9 mouse cellular contexts compared by ENCODE assay signal in genomic region chr6:122765298-122765956, GRCm38 (mm10). TPM values are rescaled to one million over a fixed set of nuclear protein-coding genes. Genes with fewer than 3 reads are reported as not detected.
DNase-seq lines count a peak whose midpoint lies in the region; ATAC-seq and TF ChIP-seq lines count a peak whose summit lies in the region.
"Had no signal": no experiment of that assay in that cellular context is flagged by ENCODE, and none has a peak within 500 bp of the region (broad histone marks: within the 10 kb centered on the region; RNA-seq: fewer than 3 reads in every experiment).

No protein-coding gene starts in this region.

- H3K4me2 ChIP-seq in neural tube, embryonic 11.5 days (ENCODE audit: low read depth) = peak overlapping the region; percentile 83
- peak overlapping the region; percentile 94 for H3K4me2 ChIP-seq in limb, embryonic 15.5 days
- H3K4me2 ChIP-seq in stomach, postnatal 0 days (replicated peaks; ENCODE audit: low read depth) = peak overlapping the region; percentile 70

- no peaks in the 10 kb centered on the region; the same call in none of the 2 replicates for H3K4me1 ChIP-seq in neural tube, embryonic 11.5 days (ENCODE audit: control insufficient read depth, insufficient read depth, low read length)
- H3K4me1 ChIP-seq in limb, embryonic 15.5 days = peaks cover 24% of the 10 kb centered on the region
- 0 out of 2 replicates have a peak, but pooled peaks cover 2% of the 10 kb centered on the region for H3K4me1 ChIP-seq in stomach, postnatal 0 days (replicated peaks; ENCODE audit: control insufficient read depth, insufficient read depth)

- TF ChIP-seq CTCF in stomach, postnatal 0 days (IDR thresholded peaks at IDR 0.05; ENCODE audit: low read depth) = no peak

- no peaks in the 10 kb centered on the region for H3K9me3 ChIP-seq in neural tube, embryonic 11.5 days (ENCODE audit: control insufficient read depth, low read length)
- H3K9me3 ChIP-seq in limb, embryonic 15.5 days = no peaks in the 10 kb centered on the region
- no peaks in the 10 kb centered on the region for H3K9me3 ChIP-seq in stomach, postnatal 0 days (ENCODE audit: control insufficient read depth, low read length)

- peak overlapping the region; percentile 51 for H3K4me3 ChIP-seq in neural tube, embryonic 11.5 days (ENCODE audit: low read depth, low read length)
- H3K4me3 ChIP-seq in limb, embryonic 15.5 days = peak overlapping the region; percentile 52
- H3K4me3 ChIP-seq in stomach, postnatal 0 days (ENCODE audit: low read depth, low read length) = no peak overlapping the region

- ATAC-seq in neural tube, embryonic 11.5 days (ENCODE audit: insufficient read depth, low FRiP score, low TSS enrichment) = no peak
- ATAC-seq in limb, embryonic 15.5 days (ENCODE audit: insufficient number of reproducible peaks, low FRiP score, low TSS enrichment, low read depth) = no peak
- no peak for ATAC-seq in stomach, postnatal 0 days (ENCODE audit: low FRiP score, low TSS enrichment)

- H3K27me3 ChIP-seq in neural tube, embryonic 11.5 days (ENCODE audit: control insufficient read depth, insufficient read depth, low read length) = no peaks in the 10 kb centered on the region
- no peaks in the 10 kb centered on the region for H3K27me3 ChIP-seq in limb, embryonic 15.5 days
- no peaks in the 10 kb centered on the region for H3K27me3 ChIP-seq in stomach, postnatal 0 days (ENCODE audit: control insufficient read depth, insufficient read depth, low read length)

- no peak for TF ChIP-seq EP300 in stomach, postnatal 0 days (optimal IDR thresholded peaks at IDR 0.05)

- H3K9ac ChIP-seq in neural tube, embryonic 11.5 days (ENCODE audit: low read length) = peak overlapping the region; percentile 60
- peak overlapping the region; percentile 35; the same call in 1 of the 2 replicates for H3K9ac ChIP-seq in limb, embryonic 15.5 days
- H3K9ac ChIP-seq in stomach, postnatal 0 days (ENCODE audit: low read length) = no peak overlapping the region

- H3K27ac ChIP-seq in neural tube, embryonic 11.5 days (ENCODE audit: low read depth, low read length) = 0 out of 2 replicates have a peak overlapping the region, but pooled peaks have one; percentile 60
- H3K27ac ChIP-seq in limb, embryonic 15.5 days = peak overlapping the region; percentile 84
- no peak overlapping the region for H3K27ac ChIP-seq in stomach, postnatal 0 days (replicated peaks)

- DNase-seq in embryo, embryonic 10.5 days (ENCODE audit: low spot score) = peak; percentile 21
- no peak for DNase-seq in embryo, embryonic 9.5 days (ENCODE audit: extremely low spot score)
- DNase-seq in neural tube, embryonic 11.5 days (ENCODE audit: low spot score) = no peak
- DNase-seq in neural tube, embryonic 10.5 days (ENCODE audit: extremely low spot score, low spot score) = no peak
- no peak for DNase-seq in stomach, postnatal 0 days (ENCODE audit: low spot score)
- DNase-seq in ovary, postnatal 36 days (ENCODE audit: low spot score) = no peak
- DNase-seq in cerebellum, postnatal 10 days = no peak
- DNase-seq: kidney, adult 11 months had no signal

- H3K36me3 ChIP-seq in neural tube, embryonic 11.5 days (ENCODE audit: control insufficient read depth, insufficient read depth, low read length) = no peaks in the 10 kb centered on the region
- no peaks in the 10 kb centered on the region for H3K36me3 ChIP-seq in limb, embryonic 15.5 days
- H3K36me3 ChIP-seq in stomach, postnatal 0 days (ENCODE audit: control insufficient read depth, insufficient read depth, low read length) = no peaks in the 10 kb centered on the region

- 3% methylated on average over 9 of the region's 9 CpGs for WGBS in neural tube, embryonic 11.5 days
- 7% methylated on average over 9 of the region's 9 CpGs for WGBS in limb, embryonic 15.5 days
- WGBS in stomach, postnatal 0 days = 14% methylated on average over 9 of the region's 9 CpGs

RNA-seq across cellular contexts. Expression of gene Slc2a3, which starts 36.0 kb away (rescaled TPM):
- 31.1 and 39.5 TPM in 2 replicates for polyA plus RNA-seq in neural tube, embryonic 11.5 days (2014; fragmentation: Nextera tagmentation; extraction: Ambion mirVana)
- polyA plus RNA-seq in limb, embryonic 15.5 days (2015; fragmentation: Nextera tagmentation; extraction: Ambion mirVana) = 91.6 and 100 TPM in 2 replicates
- 3.3 and 4.0 TPM in 2 replicates for polyA plus RNA-seq in stomach, postnatal 0 days (2015; fragmentation: Nextera tagmentation; extraction: Ambion mirVana)

RNA-seq across cellular contexts. Expression of gene Foxj2, which starts 54.3 kb away (rescaled TPM):
- 4.8 and 5.1 TPM in 2 replicates for polyA plus RNA-seq in neural tube, embryonic 11.5 days (2014; fragmentation: Nextera tagmentation; extraction: Ambion mirVana)
- 6.7 and 7.1 TPM in 2 replicates for polyA plus RNA-seq in limb, embryonic 15.5 days (2015; fragmentation: Nextera tagmentation; extraction: Ambion mirVana)
- polyA plus RNA-seq in stomach, postnatal 0 days (2015; fragmentation: Nextera tagmentation; extraction: Ambion mirVana) = 3.0 and 3.5 TPM in 2 replicates

RNA-seq across cellular contexts. Expression of gene Nanog, which starts 58.1 kb away (rescaled TPM):
- polyA plus RNA-seq in neural tube, embryonic 11.5 days (2014; fragmentation: Nextera tagmentation; extraction: Ambion mirVana) = 0.11 TPM in 1 of 2 replicates, not detected in the other
- 0.17 and 0.20 TPM in 2 replicates for polyA plus RNA-seq in limb, embryonic 15.5 days (2015; fragmentation: Nextera tagmentation; extraction: Ambion mirVana)
- polyA plus RNA-seq in stomach, postnatal 0 days (2015; fragmentation: Nextera tagmentation; extraction: Ambion mirVana) = 0.06 and 0.07 TPM in 2 replicates
